8 mouse cellular contexts compared by ENCODE assay signal in genomic region chr7:16221582-16222272, GRCm38 (mm10). TPM values are rescaled to one million over a fixed set of nuclear protein-coding genes. Genes with fewer than 3 reads are reported as not detected.
DNase-seq lines count a peak whose midpoint lies in the region; ATAC-seq and TF ChIP-seq lines count a peak whose summit lies in the region.

TSS of gene Dhx34 (minus strand) at chr7:16222037.

- peaks cover 0 to 26% of the 10 kb centered on the region in 2 experiments; a peak in 3 of 4 replicates for H3K4me1 ChIP-seq in CH12.LX (ENCODE audit: control insufficient read depth in 1 of 2, insufficient read depth in 2 of 2)
- no peaks in the 10 kb centered on the region for H3K4me1 ChIP-seq in forebrain, embryonic 11.5 days (replicated peaks; ENCODE audit: control insufficient read depth, insufficient read depth, low read length)
- peaks cover 5% of the 10 kb centered on the region for H3K4me1 ChIP-seq in heart, embryonic 16.5 days (ENCODE audit: control insufficient read depth, insufficient read depth, low read length)
- H3K4me1 ChIP-seq in liver, embryonic 15.5 days (replicated peaks) = peaks cover 21% of the 10 kb centered on the region
- H3K4me1 ChIP-seq in neural tube, embryonic 12.5 days = peaks cover 9% of the 10 kb centered on the region; the same call in 1 of the 2 replicates

- peak in 1 of 2 experiments; percentile 83; a peak in 2 of 4 replicates for TF ChIP-seq CTCF in CH12.LX (conservative IDR thresholded peaks at IDR 0.05 in 1 of 2, IDR thresholded peaks at IDR 0.05 in 1 of 2; ENCODE audit: low read depth in 2 of 2, low read length in 2 of 2)

- peak within 1 kb of the TSS; percentile 88 for H3K9ac ChIP-seq in CH12.LX (ENCODE audit: insufficient read depth, low read depth)
- H3K9ac ChIP-seq in forebrain, embryonic 11.5 days (ENCODE audit: low read length) = peak within 1 kb of the TSS; percentile 83
- H3K9ac ChIP-seq in heart, embryonic 16.5 days (ENCODE audit: low read length) = peak within 1 kb of the TSS; percentile 84
- peak within 1 kb of the TSS; percentile 80 for H3K9ac ChIP-seq in liver, embryonic 15.5 days
- H3K9ac ChIP-seq in neural tube, embryonic 12.5 days = peak within 1 kb of the TSS; percentile 83

- peak within 1 kb of the TSS; percentile 80 for H3K4me2 ChIP-seq in CH12.LX (ENCODE audit: insufficient read depth, low read depth, poor library complexity, severe bottlenecking)
- peak within 1 kb of the TSS; percentile 62 for H3K4me2 ChIP-seq in forebrain, embryonic 11.5 days (ENCODE audit: low read depth, low read length, severe bottlenecking)
- H3K4me2 ChIP-seq in heart, embryonic 16.5 days (ENCODE audit: low read depth, low read length) = peak within 1 kb of the TSS; percentile 76
- peak within 1 kb of the TSS; percentile 76 for H3K4me2 ChIP-seq in liver, embryonic 15.5 days
- peak within 1 kb of the TSS; percentile 77 for H3K4me2 ChIP-seq in neural tube, embryonic 12.5 days (replicated peaks)

- in situ Hi-C loops in CH12.LX (cut with MboI; ENCODE audit: low pct_ligation_motif_present, low pct_unique_long_range_greater_than_20kb, low sequenced_read_pairs) = no loop called here

- peak; percentile 95 for ATAC-seq in forebrain, embryonic 11.5 days (replicated peaks; ENCODE audit: low FRiP score)
- ATAC-seq in heart, embryonic 16.5 days (replicated peaks; ENCODE audit: extremely low read depth, insufficient read depth, low FRiP score) = peak; percentile 97
- peak; percentile 97 for ATAC-seq in liver, embryonic 15.5 days (ENCODE audit: insufficient read depth)
- peak; percentile 94 for ATAC-seq in neural tube, embryonic 12.5 days (ENCODE audit: low FRiP score, low read depth)

- peaks cover 9% of the 10 kb centered on the region for H3K79me2 ChIP-seq in CH12.LX (replicated peaks; ENCODE audit: control insufficient read depth, extremely low read depth, insufficient read depth, poor library complexity, severe bottlenecking)

- H3K27ac ChIP-seq in CH12.LX (ENCODE audit: insufficient read depth, low read depth) = no peak within 1 kb of the TSS
- 0 out of 2 replicates have a peak within 1 kb of the TSS, but pooled peaks have one; percentile 2 for H3K27ac ChIP-seq in forebrain, embryonic 11.5 days (ENCODE audit: low read depth, low read length)
- H3K27ac ChIP-seq in heart, embryonic 16.5 days (ENCODE audit: low read length) = peak within 1 kb of the TSS; percentile 72
- peak within 1 kb of the TSS; percentile 82 for H3K27ac ChIP-seq in liver, embryonic 15.5 days (replicated peaks)
- H3K27ac ChIP-seq in neural tube, embryonic 12.5 days = no peak within 1 kb of the TSS; the same call in 1 of the 2 replicates

- TF ChIP-seq EP300 in CH12.LX (IDR thresholded peaks at IDR 0.05; ENCODE audit: low read length) = no peak

- DNase-seq in CH12.LX (ENCODE audit: extremely low read depth) = peak; percentile 98
- DNase-seq in c-Kit-positive CD71-positive TER-119-negative erythroid progenitor cells, embryonic 14.5 days (ENCODE audit: low read depth) = peak; percentile 97
- DNase-seq in forebrain, embryonic 11.5 days (ENCODE audit: low spot score) = peak; percentile 98
- DNase-seq in kidney, postnatal 36 days = peak; percentile 96 to 98
- peak; percentile 94 for DNase-seq in telencephalon, adult 2 months (ENCODE audit: low read depth, low spot score)

- peak; percentile 88 for TF ChIP-seq POLR2A in CH12.LX (IDR thresholded peaks at IDR 0.05; ENCODE audit: low read depth, low read length)

- peaks cover 11 to 29% of the 10 kb centered on the region in 2 experiments for H3K36me3 ChIP-seq in CH12.LX (replicated peaks in 1 of 2; ENCODE audit: control insufficient read depth in 1 of 2, insufficient read depth in 1 of 2, low read length in 1 of 2)
- no peaks in the 10 kb centered on the region; the same call in 1 of the 2 replicates for H3K36me3 ChIP-seq in forebrain, embryonic 11.5 days (ENCODE audit: control insufficient read depth, insufficient read depth, low read length)
- peaks cover 7% of the 10 kb centered on the region; the same call in 1 of the 2 replicates for H3K36me3 ChIP-seq in heart, embryonic 16.5 days (ENCODE audit: control insufficient read depth, insufficient read depth)
- H3K36me3 ChIP-seq in liver, embryonic 15.5 days (replicated peaks) = peaks cover 14% of the 10 kb centered on the region
- peaks cover 11% of the 10 kb centered on the region for H3K36me3 ChIP-seq in neural tube, embryonic 12.5 days

- TF ChIP-seq RAD21 in CH12.LX (IDR thresholded peaks at IDR 0.05; ENCODE audit: low read depth, low read length) = peak; percentile 62

- no peaks in the 10 kb centered on the region for H3K9me3 ChIP-seq in CH12.LX (replicated peaks; ENCODE audit: low read length)
- no peaks in the 10 kb centered on the region for H3K9me3 ChIP-seq in forebrain, embryonic 11.5 days (ENCODE audit: control insufficient read depth, low read length)
- no peaks in the 10 kb centered on the region for H3K9me3 ChIP-seq in heart, embryonic 16.5 days (replicated peaks; ENCODE audit: control insufficient read depth, low read length)
- H3K9me3 ChIP-seq in liver, embryonic 15.5 days (replicated peaks) = no peaks in the 10 kb centered on the region
- no peaks in the 10 kb centered on the region for H3K9me3 ChIP-seq in neural tube, embryonic 12.5 days

- dilution Hi-C loops in CH12.LX (cut with MboI; ENCODE audit: extremely low pct_ligation_motif_present, extremely low pct_unique_long_range_greater_than_20kb, low sequenced_read_pairs) = no loop called here

- H3K27me3 ChIP-seq in CH12.LX (replicated peaks) = no peaks in the 10 kb centered on the region
- H3K27me3 ChIP-seq in forebrain, embryonic 11.5 days (ENCODE audit: control insufficient read depth, insufficient read depth, low read length) = no peaks in the 10 kb centered on the region
- peaks cover 5% of the 10 kb centered on the region; the same call in 1 of the 2 replicates for H3K27me3 ChIP-seq in heart, embryonic 16.5 days (ENCODE audit: control insufficient read depth, insufficient read depth, low read length)
- 0 out of 2 replicates have a peak, but pooled peaks cover under 1% of the 10 kb centered on the region for H3K27me3 ChIP-seq in liver, embryonic 15.5 days
- H3K27me3 ChIP-seq in neural tube, embryonic 12.5 days (replicated peaks) = no peaks in the 10 kb centered on the region

- peak within 1 kb of the TSS; percentile 66 to 76 (median 75) for H3K4me3 ChIP-seq in CH12.LX (replicated peaks in 1 of 3; ENCODE audit: low read depth in 2 of 3, low read length in 2 of 3, poor library complexity in 1 of 3)
- peak within 1 kb of the TSS; percentile 51 for H3K4me3 ChIP-seq in forebrain, embryonic 11.5 days (ENCODE audit: low read depth, low read length)
- H3K4me3 ChIP-seq in heart, embryonic 16.5 days (ENCODE audit: low read length) = peak within 1 kb of the TSS; percentile 77
- H3K4me3 ChIP-seq in liver, embryonic 15.5 days (replicated peaks) = peak within 1 kb of the TSS; percentile 75
- peak within 1 kb of the TSS; percentile 66 for H3K4me3 ChIP-seq in neural tube, embryonic 12.5 days

- 1% methylated on average over 34 of the region's 34 CpGs for WGBS in forebrain, embryonic 11.5 days
- 2% methylated on average over 34 of the region's 34 CpGs for WGBS in heart, embryonic 16.5 days
- under 1% methylated on average over 34 of the region's 34 CpGs for WGBS in liver, embryonic 15.5 days (ENCODE audit: insufficient replicate concordance)
- WGBS in neural tube, embryonic 12.5 days = 2% methylated on average over 34 of the region's 34 CpGs

TF ChIP-seq in CH12.LX, 34 proteins besides CTCF, POLR2A, EP300 and RAD21 (continues in another document):
- TF ChIP-seq PAX5 (IDR thresholded peaks at IDR 0.05; ENCODE audit: low read length) (no peak), ZNF384 (IDR thresholded peaks at IDR 0.05; ENCODE audit: low read depth, low read length) (no peak), KAT2A (IDR thresholded peaks at IDR 0.05; ENCODE audit: insufficient replicate concordance, low read length) (0 out of 2 replicates have a peak, but pooled peaks have one; percentile 63), MYC (IDR thresholded peaks at IDR 0.05; ENCODE audit: low read depth, low read length) (no peak), MAX (IDR thresholded peaks at IDR 0.05; ENCODE audit: low read length) (peak; percentile 82), MAFK (IDR thresholded peaks at IDR 0.05; ENCODE audit: insufficient replicate concordance, low read length) (no peak), JUN (IDR thresholded peaks at IDR 0.05; ENCODE audit: insufficient read depth, low read depth, low read length) (no peak), UBTF (IDR thresholded peaks at IDR 0.05; ENCODE audit: low read depth, low read length) (no peak), ZMIZ1 (IDR thresholded peaks at IDR 0.05; ENCODE audit: low read depth, low read length) (peak; percentile 45; the same call in 1 of the 2 replicates), NRF1 (IDR thresholded peaks at IDR 0.05; ENCODE audit: low read depth, low read length) (peak; percentile 100), SIN3A (IDR thresholded peaks at IDR 0.05; ENCODE audit: low read length) (peak; percentile 72; the same call in 1 of the 2 replicates), BHLHE40 (IDR thresholded peaks at IDR 0.05; ENCODE audit: low read depth, low read length) (peak; percentile 59), SMC3 (IDR thresholded peaks at IDR 0.05; ENCODE audit: low read depth, low read length) (peak; percentile 77), ZKSCAN1 (IDR thresholded peaks at IDR 0.05; ENCODE audit: borderline replicate concordance, low read depth, low read length) (no peak), TCF12 (IDR thresholded peaks at IDR 0.05; ENCODE audit: low read depth, low read length) (peak; percentile 75), CHD2 (IDR thresholded peaks at IDR 0.05; ENCODE audit: low read length) (no peak), RCOR1 (conservative IDR thresholded peaks at IDR 0.05; ENCODE audit: low read depth, low read length) (no peak; the same call in 1 of the 2 replicates), NELFE (IDR thresholded peaks at IDR 0.05; ENCODE audit: low read depth, low read length) (no peak; the same call in 1 of the 2 replicates), USF1 (IDR thresholded peaks at IDR 0.05; ENCODE audit: low read depth, low read length) (no peak), MEF2A (IDR thresholded peaks at IDR 0.05; ENCODE audit: borderline replicate concordance, low read depth, low read length) (peak; percentile 83), ELF1 (IDR thresholded peaks at IDR 0.05; ENCODE audit: low read depth, low read length) (peak; percentile 95), JUND (conservative IDR thresholded peaks at IDR 0.05; ENCODE audit: low read depth, low read length) (no peak)

RNA-seq across cellular contexts. Expression of gene Dhx34, which starts in this region (rescaled TPM):
- total RNA-seq in CH12.LX (2012; rRNA removed) (14.8 and 18.0 TPM in 2 replicates), CH12.LX (2014; rRNA removed) (6.9 and 8.8 TPM in 2 replicates)
- 11.8 and 15.2 TPM in 2 replicates for polyA plus RNA-seq in CH12.LX (2012; ENCODE audit: insufficient read length, low read depth)
- polyA plus RNA-seq in forebrain, embryonic 11.5 days (2014; fragmentation: Nextera tagmentation; extraction: Ambion mirVana) = 14.3 and 16.4 TPM in 2 replicates
- 10.8 and 11.2 TPM in 2 replicates for polyA plus RNA-seq in heart, embryonic 16.5 days (2015; fragmentation: Nextera tagmentation; extraction: Ambion mirVana)
- polyA plus RNA-seq in liver, embryonic 15.5 days (2015; fragmentation: Nextera tagmentation; extraction: Ambion mirVana) = 5.6 and 6.1 TPM in 2 replicates
- 14.9 and 16.5 TPM in 2 replicates for polyA plus RNA-seq in neural tube, embryonic 12.5 days (2016; fragmentation: Nextera tagmentation; extraction: Ambion mirVana)

Comparison
In these comparisons a context has a peak if more than half of its experiments do, and no peak if none do; other contexts are left out.
1. H3K27ac ChIP-seq: peak in forebrain, embryonic 11.5 days (single experiment), heart, embryonic 16.5 days (single experiment) and liver, embryonic 15.5 days (single experiment); none in CH12.LX (single experiment) and neural tube, embryonic 12.5 days (single experiment).
2. Peak in every context shown above with its lines, with median percentiles within 50 percentile points of each other: DNase-seq, H3K4me2 ChIP-seq, H3K4me3 ChIP-seq, H3K9ac ChIP-seq and ATAC-seq.